Mouse (Mus musculus): ENCODE measurements around the gene B3galnt1.

B3galnt1 gene

GRCm38 (mm10) chr3:69598261-69599165 lies at the start of gene B3galnt1:
TSS of gene B3galnt1 (minus strand) at chr3:69598960.
- no peak for DNase-seq (ENCODE audit: low spot score)

- no peak for DNase-seq (ENCODE audit: low spot score)
Observed at GRCm38 (mm10) chr3:69634521-69634920, 35.8 kb upstream of the B3galnt1 start.

GRCm38 (mm10) chr3:69633706-69634420 lies 35.1 kb upstream of the B3galnt1 start:
- peak; percentile 9 for DNase-seq (ENCODE audit: low spot score)

GRCm38 (mm10) chr3:69626963-69627590 lies 28.3 kb upstream of the B3galnt1 start:
- DNase-seq (ENCODE audit: low spot score): no peak

GRCm38 (mm10) chr3:69626213-69626962 lies 27.6 kb upstream of the B3galnt1 start:
- DNase-seq (ENCODE audit: low spot score): no peak

- no peak for DNase-seq (ENCODE audit: low spot score)
Observed at GRCm38 (mm10) chr3:69624182-69624581, 25.4 kb upstream of the B3galnt1 start.

- DNase-seq (ENCODE audit: low spot score): no peak
Observed at GRCm38 (mm10) chr3:69607909-69608308, 9.1 kb upstream of the B3galnt1 start.

GRCm38 (mm10) chr3:69607468-69607867 lies 8.7 kb upstream of the B3galnt1 start:
- no peak for DNase-seq (ENCODE audit: low spot score)

- no peak for DNase-seq (ENCODE audit: low spot score)
Observed at GRCm38 (mm10) chr3:69606923-69607322, 8.2 kb upstream of the B3galnt1 start.

- DNase-seq (ENCODE audit: low spot score): no peak
Observed at GRCm38 (mm10) chr3:69599166-69599500, 373 bp upstream of the B3galnt1 start.

GRCm38 (mm10) chr3:69597816-69598215 lies 944 bp downstream of the B3galnt1 start:
- no peak for DNase-seq (ENCODE audit: low spot score)

GRCm38 (mm10) chr3:69597211-69597610 lies 1.5 kb downstream of the B3galnt1 start:
- DNase-seq (ENCODE audit: low spot score): no peak

GRCm38 (mm10) chr3:69596116-69596515 lies 2.6 kb downstream of the B3galnt1 start:
- DNase-seq (ENCODE audit: low spot score): no peak

- no peak for DNase-seq (ENCODE audit: low spot score)
Observed at GRCm38 (mm10) chr3:69594071-69594470, 4.7 kb downstream of the B3galnt1 start.

- no peak for DNase-seq (ENCODE audit: low spot score)
Observed at GRCm38 (mm10) chr3:69593426-69593825, 5.3 kb downstream of the B3galnt1 start.

- no peak for DNase-seq (ENCODE audit: low spot score)
Observed at GRCm38 (mm10) chr3:69588101-69588760, 10.5 kb downstream of the B3galnt1 start.

- DNase-seq (ENCODE audit: low spot score): no peak
Observed at GRCm38 (mm10) chr3:69583798-69584197, 15.0 kb downstream of the B3galnt1 start.

- DNase-seq (ENCODE audit: low spot score): no peak
Observed at GRCm38 (mm10) chr3:69578791-69579190, 20.0 kb downstream of the B3galnt1 start.

- no peak for DNase-seq (ENCODE audit: low spot score)
Observed at GRCm38 (mm10) chr3:69576715-69577114, 22.0 kb downstream of the B3galnt1 start.

GRCm38 (mm10) chr3:69575577-69575976 lies 23.2 kb downstream of the B3galnt1 start:
- no peak for DNase-seq (ENCODE audit: low spot score)

- no peak for DNase-seq (ENCODE audit: low spot score)
Observed at GRCm38 (mm10) chr3:69572561-69572960, 26.2 kb downstream of the B3galnt1 start.

All from layer of hippocampus, adult 9-10 months (tissue).